Mouse (Mus musculus) CH12.LX (cell line): ENCODE measurements around the gene Tlcd1.

Source experiments
- EP300 ChIP-seq: IDR thresholded peaks from 2 replicates; pipeline ENCODE4 v1.6.1; 2011; ENCODE audit warnings: low read length, improper control_type of control experiment
- GABPA ChIP-seq: IDR thresholded peaks from 2 replicates; pipeline ENCODE4 v1.6.1; 2012; ENCODE audit warnings: low read depth, low read length, improper control_type of control experiment, inconsistent platforms; ENCODE audit not compliant: insufficient replicate concordance
- MXI1 ChIP-seq: IDR thresholded peaks from 2 replicates; pipeline ENCODE4 v1.6.1; 2011; ENCODE audit warnings: mild to moderate bottlenecking, low read depth, low read length, improper control_type of control experiment
- POLR2A ChIP-seq: IDR thresholded peaks from 2 replicates; pipeline ENCODE4 v1.6.1; 2011; ENCODE audit warnings: low read depth, mild to moderate bottlenecking, improper control_type of control experiment, low read length
- UBTF ChIP-seq: IDR thresholded peaks from 2 replicates; pipeline ENCODE4 v1.6.1; 2012; ENCODE audit warnings: low read depth, mild to moderate bottlenecking, inconsistent platforms, low read length, improper control_type of control experiment, moderate library complexity
- USF1 ChIP-seq: IDR thresholded peaks from 2 replicates; pipeline ENCODE4 v1.6.1; 2014; ENCODE audit warnings: low read depth, mild to moderate bottlenecking, inconsistent platforms, low read length, improper control_type of control experiment
- USF2 ChIP-seq: conservative IDR thresholded peaks from 2 replicates; pipeline ENCODE4 v1.6.1; 2011; ENCODE audit warnings: low read depth, low read length, improper control_type of control experiment
- ZC3H11A ChIP-seq: IDR thresholded peaks from 2 replicates; pipeline ENCODE4 v1.6.1; 2012; ENCODE audit warnings: low read depth, mild to moderate bottlenecking, inconsistent platforms, low read length, improper control_type of control experiment
- ZNF384 ChIP-seq: IDR thresholded peaks from 2 replicates; pipeline ENCODE4 v1.6.1; 2012; ENCODE audit warnings: low read depth, low read length, improper control_type of control experiment, inconsistent platforms

DNA sequence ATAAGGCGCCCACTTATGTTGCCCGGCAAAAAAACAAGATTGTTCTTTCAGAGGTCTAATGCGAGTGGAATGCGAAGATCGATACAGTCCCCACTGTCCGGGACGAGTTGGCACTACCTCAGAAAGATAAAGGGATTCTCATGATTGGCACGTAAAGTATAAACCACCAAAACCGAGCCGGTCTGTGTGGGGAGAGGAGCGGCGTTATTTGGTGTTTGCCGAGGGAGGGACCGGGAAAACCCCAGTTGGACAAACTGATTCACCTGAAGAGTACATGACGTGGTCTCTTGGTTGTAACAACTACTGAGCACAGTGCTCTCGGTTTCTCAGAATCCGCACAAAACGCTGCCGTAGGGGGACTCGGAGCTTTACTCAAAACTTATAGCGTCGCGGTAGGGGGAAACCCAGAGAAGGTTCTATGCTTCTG, 407 bp downstream of the Tlcd1 start:
- TF ChIP-seq POLR2A: peak; percentile 43; the same call in 1 of the 2 replicates
- TF ChIP-seq USF1: no peak
- peak; percentile 88 for TF ChIP-seq EP300
- peak; percentile 84 for TF ChIP-seq MXI1
- 0 out of 2 replicates have a peak, but pooled peaks have one; percentile 56 for TF ChIP-seq UBTF
- TF ChIP-seq GABPA: no peak
- TF ChIP-seq ZNF384: 0 out of 2 replicates have a peak, but pooled peaks have one; percentile 30
- no peak for TF ChIP-seq ZC3H11A
- no peak for TF ChIP-seq USF2
